Mouse (Mus musculus) G1E (cell line): ENCODE measurements around the gene Hoxa1.

Experiments
- CTCF ChIP-seq: IDR thresholded peaks from 2 replicates; pipeline ENCODE4 v1.5.1; 2012; ENCODE audit warnings: low read depth, low read length, inconsistent platforms, mixed read lengths
- GATA1 ChIP-seq: IDR thresholded peaks from 2 replicates; pipeline ENCODE4 v1.6.1; 2012; ENCODE audit warnings: borderline replicate concordance, low read length, inconsistent platforms, mixed read lengths
- GATA2 ChIP-seq: IDR thresholded peaks from 2 replicates; pipeline ENCODE4 v1.6.1; 2012; ENCODE audit warnings: low read depth, low read length, inconsistent platforms, borderline replicate concordance
- POLR2AphosphoS5 ChIP-seq: IDR thresholded peaks from 2 replicates; pipeline ENCODE4 v1.6.1; 2012; ENCODE audit warnings: low read depth, low read length, inconsistent platforms; ENCODE audit not compliant: insufficient replicate concordance
- TAL1 ChIP-seq: conservative IDR thresholded peaks from 2 replicates; pipeline ENCODE4 v1.6.1; 2012; ENCODE audit warnings: low read depth, low read length, inconsistent platforms, mixed read lengths

DNA sequence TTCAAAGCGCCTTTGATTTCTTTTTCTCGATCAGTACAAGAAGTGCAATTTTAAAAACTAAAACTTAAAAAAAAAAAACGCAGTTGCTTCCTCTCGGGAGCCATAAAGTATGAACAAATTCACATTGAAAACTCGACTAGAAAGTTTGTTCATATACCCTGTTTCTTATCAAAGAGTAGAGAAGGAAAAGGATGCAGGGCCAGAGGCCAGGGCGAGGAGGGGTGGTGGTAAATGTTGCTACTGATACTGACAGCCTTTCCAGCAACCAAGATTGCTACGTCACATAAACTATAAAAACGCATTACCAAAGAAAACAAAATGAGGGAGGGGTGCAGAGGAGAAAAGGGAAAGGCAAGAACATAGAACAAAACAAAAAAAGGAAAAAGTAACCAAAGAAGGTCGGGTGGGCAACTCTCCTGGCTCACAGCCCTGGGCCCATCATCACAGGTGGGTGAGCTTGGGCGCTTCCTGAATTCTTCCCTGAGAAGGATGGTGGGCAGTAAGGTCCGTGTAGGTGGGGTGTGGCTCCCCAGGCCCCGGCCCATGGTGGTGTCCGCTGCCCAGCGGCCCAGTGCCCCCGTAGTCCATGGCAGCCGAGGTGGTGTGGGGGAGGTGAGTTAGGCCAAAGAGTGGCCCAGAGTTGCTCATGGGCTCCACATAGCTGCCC, 11.5 kb upstream of the Hoxa1 start:
- TF ChIP-seq GATA2 = no peak
- no peak for TF ChIP-seq CTCF
- TF ChIP-seq GATA1 = no peak
- no peak for TF ChIP-seq TAL1
- TF ChIP-seq POLR2AphosphoS5 = no peak
